Mouse (Mus musculus): Measurements from ENCODE around the gene Fam213b.

Fam213b gene

DNA sequence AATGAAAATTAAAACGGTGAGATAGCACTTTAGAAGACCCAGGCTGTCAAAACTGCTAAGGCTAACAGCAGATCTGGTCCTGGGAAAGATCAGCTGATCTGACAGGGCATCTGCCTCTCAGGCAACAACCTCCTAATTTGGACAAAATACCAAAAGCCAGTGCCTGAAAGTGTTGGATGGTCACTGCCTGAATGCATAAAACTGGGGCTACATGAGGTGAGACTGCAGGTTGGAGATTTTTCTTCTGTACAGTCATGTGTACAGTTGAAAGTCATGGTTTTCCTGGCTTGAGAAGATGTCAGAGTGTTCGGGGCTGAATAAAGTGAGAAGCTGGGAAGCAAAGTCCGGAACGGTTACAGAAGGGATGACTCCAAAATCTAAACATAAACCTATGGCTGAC is 45.1 kb downstream of the Fam213b start:
- DNase-seq (ENCODE audit: low read depth in 2 of 2, low spot score in 2 of 2): no peak

DNA sequence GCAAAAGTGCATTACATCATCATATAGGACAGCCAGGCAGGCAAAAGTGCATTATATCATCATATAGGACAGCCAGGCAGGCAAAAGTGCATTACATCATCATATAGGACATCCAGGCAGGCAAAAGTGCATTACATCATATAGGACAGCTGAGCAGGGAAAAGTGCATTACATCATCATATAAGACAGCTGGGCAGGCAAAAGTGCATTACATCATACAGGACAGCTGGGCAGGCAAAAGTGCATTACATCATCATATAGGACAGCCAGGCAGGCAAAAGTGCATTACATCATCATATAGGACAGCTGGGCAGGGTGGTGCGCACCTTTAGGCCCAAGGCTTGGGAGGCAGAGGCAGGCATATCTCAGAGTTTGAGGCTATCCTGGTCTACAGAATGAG is 46.2 kb downstream of the Fam213b start:
- DNase-seq (ENCODE audit: low read depth in 2 of 2, low spot score in 2 of 2): no peak

All from CD8-positive naive resting alpha-beta T cell, adult 2 months (primary cell).